Mouse (Mus musculus): ENCODE results near the gene Hp1bp3.

DNA sequence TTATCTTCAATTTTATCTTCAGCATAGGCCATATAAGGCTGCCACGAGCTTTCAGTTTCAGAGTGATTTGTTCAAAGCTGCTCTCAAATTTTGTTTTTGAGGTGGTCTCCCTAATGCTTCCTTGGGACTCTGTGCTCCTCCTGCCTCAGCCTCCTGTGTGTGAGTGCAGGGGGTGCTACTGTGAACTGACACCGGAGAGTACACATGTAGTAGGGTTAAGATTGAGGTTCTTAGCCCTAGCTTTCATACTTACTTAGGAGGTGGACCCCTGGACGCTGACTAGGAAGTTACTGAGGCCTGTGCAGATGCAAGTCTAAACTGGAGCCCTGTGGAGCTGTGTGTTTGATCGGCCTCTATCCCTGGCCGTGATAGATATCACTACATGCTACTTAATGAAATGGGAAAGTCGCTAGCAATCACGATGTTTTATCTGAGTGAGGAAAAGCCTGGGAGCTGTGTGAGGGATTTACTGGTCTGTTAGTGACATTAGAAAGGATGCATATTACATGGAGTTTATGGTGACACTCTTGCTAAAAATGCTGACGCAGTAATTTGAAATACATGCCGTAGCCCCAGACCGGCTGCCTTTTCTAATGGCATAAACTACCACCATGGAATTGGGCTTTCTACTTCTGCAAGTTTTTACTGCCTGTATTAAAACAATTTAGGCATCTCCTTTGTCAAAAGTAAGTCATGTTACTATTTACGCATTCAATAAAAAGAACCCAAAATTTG lies 2.0 kb downstream of the Hp1bp3 start:
- TF ChIP-seq CTCF (IDR thresholded peaks at IDR 0.05; ENCODE audit: extremely low read depth, insufficient read depth, insufficient read length, insufficient replicate concordance) (no peak), POLR2A (IDR thresholded peaks at IDR 0.05; ENCODE audit: low read depth, low read length) (no peak)

Data from spleen, adult 2 months (tissue).